Mouse (Mus musculus) Patski (cell line): ENCODE data around the gene Magel2. TPM values are rescaled to one million over a fixed set of nuclear protein-coding genes. Genes with fewer than 3 reads are reported as not detected.

Source experiments
- ATAC-seq: fragments of 100-300 bp; one replicate; pipeline ENCODE4 v1.8.0; 2021
- CTCF ChIA-PET: fragments of 350-600 bp; sonication (Branson Sonifier 250); formaldehyde crosslinking; loops from one replicate; lab custom pipeline; 2022; ENCODE audit warnings: inconsistent platforms; lab: Charles Lee
- POLR2A ChIA-PET: fragments of 350-600 bp; sonication (Branson Sonifier 250); formaldehyde crosslinking; loops from one replicate; lab custom pipeline; 2022; ENCODE audit warnings: antibody characterized with exemption, inconsistent platforms; lab: Charles Lee
- DNase-seq: peaks from one replicate; pipeline ENCODE4 v3.0.0-alpha.2; 2011; ENCODE audit warnings: low read depth, low spot score
- H3K27me3 ChIP-seq: fragments of 371-371 bp; one replicate; pipeline ENCODE4 v1.5.1; 2021
- CTCF ChIP-seq: fragments of 100-300 bp; IDR thresholded peaks from one replicate; pipeline ENCODE4 v1.5.1; 2021
- in situ Hi-C: fragments of 300-500 bp; cut with MboI; formaldehyde crosslinking; loops from 3 replicates; pipeline ENCODE4 v1.11.1; 2018; ENCODE audit warnings: low pct_unique_long_range_greater_than_20kb, mixed read lengths
- polyA plus RNA-seq: library from polyadenylated mRNA; unstranded; gene quantifications from one replicate; pipeline ENCODE4 v1.2.3, GENCODE M21; 2021

Magel2 gene
- polyA plus RNA-seq, 1 experiment from 2014 or later = not detected

DNA sequence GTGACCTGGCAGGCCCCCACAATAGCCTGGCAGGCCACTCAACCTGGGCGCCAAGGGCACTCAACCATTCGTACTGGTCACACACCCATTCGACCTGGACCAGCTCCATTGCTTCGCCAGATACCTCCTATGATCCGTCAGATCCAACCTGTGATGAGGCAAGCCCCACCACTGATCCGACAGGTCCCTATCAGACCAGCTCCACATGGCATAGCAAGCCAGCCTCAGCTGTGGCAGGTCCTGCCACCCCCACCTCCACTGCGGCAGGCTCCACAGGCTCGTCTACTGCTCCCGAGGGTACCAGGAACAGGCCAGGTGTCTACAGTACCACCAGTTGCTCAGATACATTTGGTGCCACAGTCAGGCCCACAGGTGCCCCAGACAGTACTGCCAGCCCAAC is 1.7 kb downstream of the Magel2 start:
- DNase-seq = no peak
- H3K27me3 ChIP-seq = peaks cover 37% of the 10 kb centered on the region
- ChIA-PET POLR2A (no interaction called here), CTCF (no interaction called here)
- in situ Hi-C loops = loop anchor here (5.0 to 25.0 kb wide), 2 partner anchors 146 to 1891 kb away; no protein-coding TSS in a partner anchor
- TF ChIP-seq CTCF = no peak
- no peak for ATAC-seq

DNA sequence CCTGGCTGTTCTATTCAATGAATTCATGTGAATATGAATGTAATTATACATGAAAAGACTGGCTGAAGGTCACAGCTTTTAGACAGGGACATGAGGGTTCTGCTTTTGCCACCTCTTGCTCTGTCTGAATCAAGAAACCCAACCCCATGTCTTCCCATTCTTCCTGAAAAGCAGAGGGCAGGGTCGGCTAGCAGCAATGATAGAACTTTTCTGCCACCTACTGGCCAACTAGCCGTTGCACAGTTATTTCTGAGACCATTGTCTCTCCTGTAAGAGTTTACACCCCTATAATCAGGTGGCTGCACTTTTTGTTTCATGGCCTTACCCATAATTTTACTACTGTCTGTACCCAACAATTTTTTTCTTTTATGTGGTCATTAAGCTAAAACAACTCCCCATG is 5.6 kb downstream of the Magel2 start:
- DNase-seq = no peak
- ATAC-seq = peak; percentile 83
- in situ Hi-C loops = loop anchor here (25.0 kb wide), 1 partner anchor 1895 kb away; no protein-coding TSS in a partner anchor
- ChIA-PET POLR2A (no interaction called here), CTCF (interaction anchor here (1.2 to 1.7 kb wide), 3 partner anchors 10 to 157 kb away, joined by 4 to 8 read pairs (median 4); no protein-coding TSS in a partner anchor)
- TF ChIP-seq CTCF = no peak
- peaks cover 17% of the 10 kb centered on the region for H3K27me3 ChIP-seq

- CTCF ChIA-PET = interaction anchor here (1.0 to 2.1 kb wide), 2 partner anchors 12 kb away, joined by 4 to 6 read pairs; partner anchors contain the start of gene Magel2
- no peak for TF ChIP-seq CTCF
- in situ Hi-C loops = loop anchor here (25.0 kb wide), 1 partner anchor 1901 kb away; no protein-coding TSS in a partner anchor
- ATAC-seq (no peak), DNase-seq (no peak)
- POLR2A ChIA-PET = no interaction called here
- H3K27me3 ChIP-seq = peaks cover 17% of the 10 kb centered on the region
Measured at GRCm38 (mm10) chr7:62388291-62388690, 11.5 kb downstream of the Magel2 start.

GRCm38 (mm10) chr7:62392202-62392601 is 15.4 kb downstream of the Magel2 start:
- H3K27me3 ChIP-seq = peaks cover 13% of the 10 kb centered on the region
- in situ Hi-C loops = loop anchor here (25.0 kb wide), 1 partner anchor 1905 kb away; no protein-coding TSS in a partner anchor
- CTCF ChIA-PET = interaction anchor here (1.5 to 2.0 kb wide), 2 partner anchors 8 to 10 kb away, joined by 7 to 8 read pairs; no protein-coding TSS in a partner anchor
- no peak for TF ChIP-seq CTCF
- POLR2A ChIA-PET = no interaction called here
- ATAC-seq (no peak), DNase-seq (no peak)

DNA sequence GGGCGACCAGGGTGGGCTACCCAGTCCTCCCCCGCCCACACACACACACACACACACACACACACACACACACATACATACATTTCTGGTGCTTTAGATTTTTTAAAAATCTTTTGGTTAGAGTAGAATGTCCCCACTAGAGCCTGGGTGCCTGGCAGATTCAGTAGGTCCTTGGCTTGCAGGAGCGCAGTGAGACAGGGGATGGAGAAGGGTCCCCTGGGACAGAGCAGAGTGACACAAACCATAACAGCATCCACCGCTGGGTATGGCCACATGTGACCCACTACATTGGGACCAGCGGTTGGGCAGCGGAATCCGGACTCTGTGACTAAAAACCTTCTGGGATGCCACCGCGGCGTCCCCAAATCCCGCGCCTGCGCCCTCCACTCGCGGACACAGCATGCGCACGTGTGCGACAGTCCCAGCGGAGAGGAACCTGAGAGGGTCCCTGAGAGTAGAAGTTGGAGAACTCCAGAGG is 29.8 kb downstream of the Magel2 start:
- CTCF ChIA-PET = no interaction called here
- ATAC-seq = no peak
- no peaks in the 10 kb centered on the region for H3K27me3 ChIP-seq
- in situ Hi-C loops = no loop called here
- DNase-seq = no peak
- no peak for TF ChIP-seq CTCF
- POLR2A ChIA-PET = no interaction called here

DNA sequence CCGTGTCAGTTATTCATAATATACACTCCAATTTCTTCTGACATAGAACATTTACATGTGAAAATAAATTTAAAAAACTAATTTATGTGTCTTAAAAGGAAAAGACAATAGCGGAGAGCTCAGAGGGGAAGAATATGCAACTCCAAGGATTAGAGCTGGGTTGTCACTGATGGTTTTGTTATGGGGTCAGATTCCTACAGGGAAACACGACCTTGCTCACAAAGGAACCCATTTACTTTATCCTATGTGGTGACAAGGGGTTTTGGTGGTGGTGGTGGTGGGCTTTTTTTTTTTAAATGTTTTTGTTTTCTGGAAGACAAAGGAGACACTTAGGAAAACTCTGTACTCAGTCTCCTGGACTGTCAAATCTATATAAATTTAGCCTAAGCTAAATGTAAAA is 31.0 kb downstream of the Magel2 start:
- no peak for TF ChIP-seq CTCF
- DNase-seq (no peak), ATAC-seq (no peak)
- POLR2A ChIA-PET = interaction anchor here (0.6 kb wide), 1 partner anchor 11 kb away, joined by 3 read pairs; no protein-coding TSS in a partner anchor
- CTCF ChIA-PET = no interaction called here
- H3K27me3 ChIP-seq = no peaks in the 10 kb centered on the region
- in situ Hi-C loops = no loop called here

- ChIA-PET POLR2A (no interaction called here), CTCF (no interaction called here)
- in situ Hi-C loops = no loop called here
Measured at GRCm38 (mm10) chr7:62415222-62415621, 38.4 kb downstream of the Magel2 start.

GRCm38 (mm10) chr7:62416173-62416572 is 39.4 kb downstream of the Magel2 start:
- ChIA-PET POLR2A (no interaction called here), CTCF (no interaction called here)
- no peak for TF ChIP-seq CTCF
- no peak for DNase-seq
- ATAC-seq = no peak
- in situ Hi-C loops = no loop called here
- peaks cover 14% of the 10 kb centered on the region for H3K27me3 ChIP-seq

More at GRCm38 (mm10) chr7:62415222-62415621, 38.4 kb downstream of the Magel2 start:
- peaks cover 11% of the 10 kb centered on the region for H3K27me3 ChIP-seq
- DNase-seq (no peak), ATAC-seq (no peak)
- TF ChIP-seq CTCF = no peak

DNA sequence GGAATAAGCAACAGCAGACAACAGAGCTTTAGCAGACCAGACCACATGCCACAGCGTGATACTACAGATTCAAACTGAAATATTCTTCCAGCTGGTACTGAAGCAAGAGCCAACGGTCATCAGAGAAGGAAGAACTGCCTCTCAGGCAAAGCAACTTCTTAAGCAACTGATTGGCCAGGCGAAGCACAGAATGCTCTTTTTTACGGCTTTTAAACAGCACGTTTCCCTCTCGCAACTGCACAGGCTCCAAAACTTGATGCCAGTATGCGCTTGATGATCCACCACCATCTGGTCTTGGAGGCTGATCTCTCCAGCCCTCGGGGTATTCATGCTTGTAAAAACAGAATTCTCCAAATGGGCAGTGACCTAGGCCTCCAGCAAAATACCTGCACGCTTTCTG is 41.5 kb downstream of the Magel2 start:
- DNase-seq (no peak), ATAC-seq (no peak)
- CTCF ChIA-PET = no interaction called here
- POLR2A ChIA-PET = no interaction called here
- H3K27me3 ChIP-seq = peaks cover 29% of the 10 kb centered on the region
- TF ChIP-seq CTCF = no peak
- in situ Hi-C loops = no loop called here

GRCm38 (mm10) chr7:62419105-62419492 is 42.3 kb downstream of the Magel2 start:
- in situ Hi-C loops = no loop called here
- peaks cover 30% of the 10 kb centered on the region for H3K27me3 ChIP-seq
- ATAC-seq = no peak
- ChIA-PET CTCF (interaction anchor here (1.2 kb wide), 1 partner anchor 11 kb away, joined by 3 read pairs; no protein-coding TSS in a partner anchor), POLR2A (interaction anchor here (0.7 kb wide), 1 partner anchor 11 kb away, joined by 3 read pairs; no protein-coding TSS in a partner anchor)
- no peak for DNase-seq
- no peak for TF ChIP-seq CTCF
